Mouse (Mus musculus): ENCODE data around the gene Jtb.

Gene Jtb

GRCm38 (mm10) chr3:90272170-90272569 is 40.8 kb downstream of the Jtb start:
- Histone ChIP-seq H3K9me3 (ENCODE audit: low read length) (no peaks in the 10 kb centered on the region), H3K4me1 (replicated peaks; ENCODE audit: low read depth, low read length) (peaks cover 62% of the 10 kb centered on the region), H3K27me3 (ENCODE audit: insufficient read depth, low read length) (peaks cover 11% of the 10 kb centered on the region), H3K36me3 (ENCODE audit: insufficient read depth, low read length) (peaks cover 39% of the 10 kb centered on the region), H3K4me3 (replicated peaks; ENCODE audit: low read length) (peak overlapping the region; percentile 20)
- no peak for TF ChIP-seq NANOG (IDR thresholded peaks at IDR 0.05; ENCODE audit: borderline replicate concordance, low read length)
- TF ChIP-seq POU5F1 (IDR thresholded peaks at IDR 0.05; ENCODE audit: borderline replicate concordance, low read length) = no peak
- TF ChIP-seq CTCF (conservative IDR thresholded peaks at IDR 0.05; ENCODE audit: low read length) = no peak

GRCm38 (mm10) chr3:90273855-90274254 is 42.5 kb downstream of the Jtb start:
- TF ChIP-seq NANOG (IDR thresholded peaks at IDR 0.05; ENCODE audit: borderline replicate concordance, low read length) = no peak
- TF ChIP-seq CTCF (conservative IDR thresholded peaks at IDR 0.05; ENCODE audit: low read length) = no peak
- no peak for TF ChIP-seq POU5F1 (IDR thresholded peaks at IDR 0.05; ENCODE audit: borderline replicate concordance, low read length)
- H3K4me1 ChIP-seq (replicated peaks; ENCODE audit: low read depth, low read length) = peaks cover 62% of the 10 kb centered on the region
- H3K4me3 ChIP-seq (replicated peaks; ENCODE audit: low read length) = peak overlapping the region; percentile 70
- peaks cover 51% of the 10 kb centered on the region for H3K36me3 ChIP-seq (ENCODE audit: insufficient read depth, low read length)
- peaks cover 11% of the 10 kb centered on the region for H3K27me3 ChIP-seq (ENCODE audit: insufficient read depth, low read length)
- no peaks in the 10 kb centered on the region for H3K9me3 ChIP-seq (ENCODE audit: low read length)

DNA sequence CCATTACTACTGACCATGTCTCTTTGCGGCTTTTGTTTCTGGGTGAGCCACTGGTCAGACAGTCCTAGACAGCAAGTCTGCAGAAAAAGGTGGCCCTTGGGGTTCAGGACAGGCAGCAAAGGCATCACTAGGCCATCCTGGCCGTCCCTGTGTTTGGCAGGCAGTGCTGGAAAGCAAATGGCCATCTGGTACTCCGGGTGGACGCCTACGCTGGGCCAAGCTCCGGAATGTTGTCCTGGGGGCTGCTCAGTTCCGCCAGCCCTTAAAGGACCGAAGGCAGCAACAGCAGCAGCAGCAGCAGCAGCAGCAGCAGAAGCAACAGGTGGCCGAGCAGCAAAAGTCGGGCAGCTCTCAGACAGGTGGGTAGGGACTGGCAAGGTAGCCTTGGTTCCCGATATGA is 43.9 kb downstream of the Jtb start:
- Histone ChIP-seq H3K27me3 (ENCODE audit: insufficient read depth, low read length) (peaks cover 11% of the 10 kb centered on the region), H3K4me3 (replicated peaks; ENCODE audit: low read length) (no peak overlapping the region), H3K9me3 (ENCODE audit: low read length) (no peaks in the 10 kb centered on the region), H3K36me3 (ENCODE audit: insufficient read depth, low read length) (peaks cover 62% of the 10 kb centered on the region), H3K4me1 (replicated peaks; ENCODE audit: low read depth, low read length) (peaks cover 62% of the 10 kb centered on the region)
- TF ChIP-seq CTCF (conservative IDR thresholded peaks at IDR 0.05; ENCODE audit: low read length) = no peak
- no peak for TF ChIP-seq NANOG (IDR thresholded peaks at IDR 0.05; ENCODE audit: borderline replicate concordance, low read length)
- no peak for TF ChIP-seq POU5F1 (IDR thresholded peaks at IDR 0.05; ENCODE audit: borderline replicate concordance, low read length)

DNA sequence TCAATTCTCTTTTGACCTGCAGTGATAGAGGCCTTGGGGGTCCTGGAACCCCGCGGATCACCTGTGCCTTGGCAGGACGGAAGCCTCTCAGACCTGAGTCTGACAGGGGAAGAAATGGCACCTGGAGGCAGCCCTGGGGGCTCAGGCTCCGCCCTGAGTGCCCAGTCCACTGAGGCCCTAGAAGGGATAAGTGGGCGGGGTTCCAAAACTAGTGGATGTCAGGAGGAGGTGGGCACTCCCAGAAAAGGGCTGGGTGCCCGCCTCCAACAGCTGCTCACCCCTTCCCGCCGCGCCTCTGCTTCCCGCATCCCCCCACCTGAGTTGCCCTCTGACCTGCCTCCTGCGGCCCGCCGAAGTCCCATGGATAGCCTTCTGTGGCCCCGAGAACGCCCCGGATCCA is 45.5 kb downstream of the Jtb start:
- Histone ChIP-seq H3K4me3 (replicated peaks; ENCODE audit: low read length) (peak overlapping the region; percentile 61), H3K9me3 (ENCODE audit: low read length) (no peaks in the 10 kb centered on the region), H3K27me3 (ENCODE audit: insufficient read depth, low read length) (peaks cover 11% of the 10 kb centered on the region), H3K4me1 (replicated peaks; ENCODE audit: low read depth, low read length) (peaks cover 52% of the 10 kb centered on the region), H3K36me3 (ENCODE audit: insufficient read depth, low read length) (peaks cover 55% of the 10 kb centered on the region)
- TF ChIP-seq NANOG (IDR thresholded peaks at IDR 0.05; ENCODE audit: borderline replicate concordance, low read length) (no peak), POU5F1 (IDR thresholded peaks at IDR 0.05; ENCODE audit: borderline replicate concordance, low read length) (no peak), CTCF (conservative IDR thresholded peaks at IDR 0.05; ENCODE audit: low read length) (no peak)

DNA sequence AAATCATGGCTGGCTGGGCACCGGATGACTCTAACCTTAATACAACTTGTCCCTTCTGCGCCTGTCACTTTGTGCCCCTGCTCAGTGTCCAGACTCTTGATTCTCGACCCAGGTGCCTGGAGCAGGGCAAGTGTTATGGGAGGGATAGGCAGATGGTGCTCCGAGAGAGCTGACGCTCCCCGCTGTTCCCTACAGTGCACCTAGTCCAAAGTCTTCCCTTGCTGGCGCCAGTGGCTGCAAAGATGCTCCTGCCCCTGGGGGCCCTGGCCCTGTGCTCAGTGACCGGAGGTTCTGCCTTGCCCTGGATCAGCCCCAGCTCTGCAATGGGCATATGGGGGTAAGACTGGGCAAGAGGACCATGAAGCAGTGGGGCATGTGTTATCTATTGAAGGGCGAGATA is 46.4 kb downstream of the Jtb start:
- H3K4me3 ChIP-seq (replicated peaks; ENCODE audit: low read length) = peak overlapping the region; percentile 61
- peaks cover 49% of the 10 kb centered on the region for H3K36me3 ChIP-seq (ENCODE audit: insufficient read depth, low read length)
- peaks cover 43% of the 10 kb centered on the region for H3K4me1 ChIP-seq (replicated peaks; ENCODE audit: low read depth, low read length)
- no peak for TF ChIP-seq CTCF (conservative IDR thresholded peaks at IDR 0.05; ENCODE audit: low read length)
- no peak for TF ChIP-seq POU5F1 (IDR thresholded peaks at IDR 0.05; ENCODE audit: borderline replicate concordance, low read length)
- H3K9me3 ChIP-seq (ENCODE audit: low read length) = no peaks in the 10 kb centered on the region
- peaks cover 11% of the 10 kb centered on the region for H3K27me3 ChIP-seq (ENCODE audit: insufficient read depth, low read length)

- Histone ChIP-seq H3K9me3 (ENCODE audit: low read length) (no peaks in the 10 kb centered on the region), H3K27me3 (ENCODE audit: insufficient read depth, low read length) (peaks cover 11% of the 10 kb centered on the region), H3K4me1 (replicated peaks; ENCODE audit: low read depth, low read length) (peaks cover 41% of the 10 kb centered on the region), H3K4me3 (replicated peaks; ENCODE audit: low read length) (peak overlapping the region; percentile 61), H3K36me3 (ENCODE audit: insufficient read depth, low read length) (peaks cover 48% of the 10 kb centered on the region)
- no peak for TF ChIP-seq POU5F1 (IDR thresholded peaks at IDR 0.05; ENCODE audit: borderline replicate concordance, low read length)
- no peak for TF ChIP-seq NANOG (IDR thresholded peaks at IDR 0.05; ENCODE audit: borderline replicate concordance, low read length)
- no peak for TF ChIP-seq CTCF (conservative IDR thresholded peaks at IDR 0.05; ENCODE audit: low read length)
Observed at GRCm38 (mm10) chr3:90278211-90278610, 46.8 kb downstream of the Jtb start.

- H3K36me3 ChIP-seq (ENCODE audit: insufficient read depth, low read length) = peaks cover 48% of the 10 kb centered on the region
- H3K27me3 ChIP-seq (ENCODE audit: insufficient read depth, low read length) = peaks cover 1% of the 10 kb centered on the region; the same call in 1 of the 2 replicates
- H3K9me3 ChIP-seq (ENCODE audit: low read length) = no peaks in the 10 kb centered on the region
- no peak for TF ChIP-seq POU5F1 (IDR thresholded peaks at IDR 0.05; ENCODE audit: borderline replicate concordance, low read length)
- H3K4me3 ChIP-seq (replicated peaks; ENCODE audit: low read length) = no peak overlapping the region
- peaks cover 31% of the 10 kb centered on the region for H3K4me1 ChIP-seq (replicated peaks; ENCODE audit: low read depth, low read length)
Observed at GRCm38 (mm10) chr3:90279216-90279615, 47.8 kb downstream of the Jtb start.

DNA sequence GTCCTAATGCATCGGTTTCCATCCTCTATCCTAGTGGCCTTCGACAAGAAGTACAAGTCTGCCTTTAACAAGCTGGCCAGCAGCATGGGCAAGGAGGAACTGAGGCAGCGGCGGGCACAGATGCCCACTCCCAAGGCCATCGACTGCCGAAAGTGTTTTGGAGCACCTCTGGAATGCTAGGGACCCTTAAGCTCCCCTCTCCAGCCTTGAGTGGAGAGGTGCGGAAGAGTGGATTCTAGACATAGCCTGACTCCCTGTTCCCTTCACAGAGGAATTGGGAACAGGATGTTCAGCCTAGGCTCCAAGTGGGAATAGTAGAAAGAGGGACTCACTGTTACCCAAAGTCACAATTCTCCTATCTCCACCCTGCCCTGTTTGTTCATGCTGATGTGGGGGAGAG is 48.3 kb downstream of the Jtb start:
- H3K4me3 ChIP-seq (replicated peaks; ENCODE audit: low read length) = no peak overlapping the region
- TF ChIP-seq POU5F1 (IDR thresholded peaks at IDR 0.05; ENCODE audit: borderline replicate concordance, low read length) (no peak), CTCF (conservative IDR thresholded peaks at IDR 0.05; ENCODE audit: low read length) (no peak), NANOG (IDR thresholded peaks at IDR 0.05; ENCODE audit: borderline replicate concordance, low read length) (no peak)
- no peaks in the 10 kb centered on the region for H3K9me3 ChIP-seq (ENCODE audit: low read length)
- peaks cover 29% of the 10 kb centered on the region for H3K4me1 ChIP-seq (replicated peaks; ENCODE audit: low read depth, low read length)
- no peaks in the 10 kb centered on the region for H3K27me3 ChIP-seq (ENCODE audit: insufficient read depth, low read length)
- H3K36me3 ChIP-seq (ENCODE audit: insufficient read depth, low read length) = peaks cover 48% of the 10 kb centered on the region

DNA sequence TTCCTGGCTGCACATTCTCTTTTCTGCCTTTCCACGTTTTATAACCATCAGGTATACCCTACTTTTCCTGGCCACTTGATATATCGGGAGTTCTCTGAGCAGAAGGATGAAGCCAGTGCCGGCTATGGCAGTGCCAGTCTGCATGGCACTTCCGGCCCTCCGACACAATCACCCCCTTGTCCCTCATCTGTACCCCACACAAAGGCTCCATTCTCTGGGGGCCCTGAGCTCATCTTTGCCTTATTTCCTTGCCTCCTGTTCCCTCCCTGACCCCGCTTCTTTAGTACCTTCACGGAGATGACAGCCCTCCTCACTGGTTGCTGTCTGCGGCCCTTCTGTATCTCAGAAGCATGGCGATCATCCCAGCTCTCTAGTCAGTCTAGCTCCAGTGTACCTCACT is 49.3 kb downstream of the Jtb start:
- Histone ChIP-seq H3K4me3 (replicated peaks; ENCODE audit: low read length) (no peak overlapping the region), H3K9me3 (ENCODE audit: low read length) (no peaks in the 10 kb centered on the region), H3K36me3 (ENCODE audit: insufficient read depth, low read length) (peaks cover 41% of the 10 kb centered on the region), H3K27me3 (ENCODE audit: insufficient read depth, low read length) (no peaks in the 10 kb centered on the region), H3K4me1 (replicated peaks; ENCODE audit: low read depth, low read length) (peaks cover 25% of the 10 kb centered on the region)
- no peak for TF ChIP-seq CTCF (conservative IDR thresholded peaks at IDR 0.05; ENCODE audit: low read length)
- TF ChIP-seq POU5F1 (IDR thresholded peaks at IDR 0.05; ENCODE audit: borderline replicate concordance, low read length) = no peak
- no peak for TF ChIP-seq NANOG (IDR thresholded peaks at IDR 0.05; ENCODE audit: borderline replicate concordance, low read length)

Data from E14TG2a.4 (cell line).